Mouse (Mus musculus) stomach, embryonic 15.5 days (tissue): ENCODE data around the gene Pou2f1. TPM values are rescaled to one million over a fixed set of nuclear protein-coding genes. Genes with fewer than 3 reads are reported as not detected.

ENCODE experiments used
- ATAC-seq: fragments of 200-750 bp; cut with Nextera tagmentation; 2 replicates; pipeline ENCODE4 v1.8.0; 2017; ENCODE audit warnings: low read depth, moderate number of reproducible peaks, moderate TSS enrichment; ENCODE audit not compliant: insufficient read depth, low FRiP score
- H3K27ac ChIP-seq: fragments of 300-500 bp; sonication (generic); 2 replicates; pipeline ENCODE4 v1.5.1; 2015; ENCODE audit warnings: mild to moderate bottlenecking, inconsistent platforms
- H3K27me3 ChIP-seq: fragments of 300-500 bp; sonication (generic); replicated peaks from 2 replicates; pipeline ENCODE4 v1.6.1; 2015; ENCODE audit warnings: inconsistent platforms
- H3K36me3 ChIP-seq: fragments of 300-500 bp; sonication (generic); 2 replicates; pipeline ENCODE4 v1.6.1; 2015; ENCODE audit warnings: inconsistent platforms
- H3K4me1 ChIP-seq: fragments of 300-500 bp; sonication (generic); 2 replicates; pipeline ENCODE4 v1.6.1; 2015; ENCODE audit warnings: inconsistent platforms
- H3K4me2 ChIP-seq: fragments of 300-500 bp; sonication (generic); 2 replicates; pipeline ENCODE4 v1.6.1; 2015; ENCODE audit warnings: mild to moderate bottlenecking, inconsistent platforms
- H3K4me3 ChIP-seq: fragments of 300-500 bp; sonication (generic); replicated peaks from 2 replicates; pipeline ENCODE4 v1.5.1; 2015; ENCODE audit warnings: inconsistent platforms
- H3K9ac ChIP-seq: fragments of 300-500 bp; sonication (generic); 2 replicates; pipeline ENCODE4 v1.6.1; 2015; ENCODE audit warnings: inconsistent platforms
- H3K9me3 ChIP-seq: fragments of 300-500 bp; sonication (generic); 2 replicates; pipeline ENCODE4 v1.6.1; 2016; ENCODE audit warnings: inconsistent platforms
- whole genome bisulfite sequencing: fragments of 180-500 bp; shearing (Covaris S2); methylation state at CpG from one replicate; pipeline ENCODE4 v1.1.7; 2015; 5-methylcytosine and 5-hydroxymethylcytosine counted together
- polyA plus RNA-seq: library from polyadenylated mRNA; unstranded; fragments of >200 nt; fragmentation: Nextera tagmentation; extraction: Ambion mirVana; gene quantifications from 2 replicates; pipeline ENCODE4 v1.2.1, GENCODE M21; 2015

The Pou2f1 gene
- 9.9 and 12.0 TPM in 2 replicates for polyA plus RNA-seq

- ATAC-seq = peak; percentile 91
- Histone ChIP-seq H3K4me2 (peak within 1 kb of the TSS; percentile 96), H3K27ac (peak within 1 kb of the TSS; percentile 84), H3K4me1 (peaks cover 7% of the 10 kb centered on the region; the same call in 1 of the 2 replicates), H3K36me3 (no peaks in the 10 kb centered on the region), H3K27me3 (no peaks in the 10 kb centered on the region), H3K4me3 (peak within 1 kb of the TSS; percentile 93), H3K9ac (peak within 1 kb of the TSS; percentile 93), H3K9me3 (no peaks in the 10 kb centered on the region)
- under 1% methylated on average over 57 of the region's 61 CpGs for WGBS
Observed at GRCm38 (mm10) chr1:166002520-166003155, at the start of gene Pou2f1. TSS of gene Pou2f1 (minus strand) at chr1:166002678.

DNA sequence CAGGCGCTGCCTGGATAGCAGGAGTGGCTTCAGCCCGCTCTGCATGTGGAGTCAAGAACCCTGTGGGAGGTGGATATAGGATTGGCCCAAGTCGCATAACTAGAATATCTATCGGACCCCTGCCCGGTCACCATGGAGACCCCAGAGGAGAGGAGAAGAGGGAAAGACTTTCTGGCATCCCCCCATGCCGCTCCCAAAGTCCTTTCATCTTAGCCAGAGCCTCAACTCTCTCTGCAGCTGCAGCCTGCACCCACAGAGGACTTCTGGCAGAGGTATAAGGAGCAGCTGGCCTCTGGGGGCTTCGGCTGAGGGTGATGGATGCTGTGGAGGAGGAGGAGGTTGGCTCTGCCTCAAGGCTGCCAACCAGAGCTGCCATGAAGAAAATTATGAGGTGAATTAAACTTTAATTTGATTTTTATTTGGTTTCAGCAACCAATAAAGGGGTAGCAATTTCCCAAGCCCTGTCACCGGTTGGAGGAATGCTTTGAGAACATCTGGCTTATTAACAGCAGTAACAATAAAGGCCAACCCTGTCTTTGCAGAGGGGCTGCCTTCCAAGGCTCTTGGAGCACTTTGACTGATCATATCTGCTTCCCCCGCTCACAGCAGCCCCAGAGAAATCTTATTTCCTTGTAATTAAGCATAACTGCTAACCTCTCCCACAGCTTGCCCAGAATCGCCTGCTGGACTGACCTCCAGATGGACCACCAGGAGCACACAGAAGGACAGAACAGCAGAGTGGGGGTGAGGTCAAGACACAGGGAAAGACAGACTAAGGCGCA, 46.8 kb upstream of the Pou2f1 start:
- WGBS = 20% methylated on average over 11 of the region's 11 CpGs
- peak; percentile 21; the same call in 1 of the 2 replicates for ATAC-seq
- Histone ChIP-seq H3K9ac (no peak overlapping the region), H3K27me3 (no peaks in the 10 kb centered on the region), H3K4me3 (peak overlapping the region; percentile 41), H3K36me3 (no peaks in the 10 kb centered on the region), H3K4me1 (peaks cover 6% of the 10 kb centered on the region; the same call in 1 of the 2 replicates), H3K9me3 (no peaks in the 10 kb centered on the region), H3K27ac (no peak overlapping the region), H3K4me2 (peak overlapping the region; percentile 94)

GRCm38 (mm10) chr1:166048230-166048911, 45.9 kb upstream of the Pou2f1 start:
- ATAC-seq = no peak
- no peak overlapping the region for H3K9ac ChIP-seq
- 1% methylated on average over 23 of the region's 23 CpGs for WGBS

DNA sequence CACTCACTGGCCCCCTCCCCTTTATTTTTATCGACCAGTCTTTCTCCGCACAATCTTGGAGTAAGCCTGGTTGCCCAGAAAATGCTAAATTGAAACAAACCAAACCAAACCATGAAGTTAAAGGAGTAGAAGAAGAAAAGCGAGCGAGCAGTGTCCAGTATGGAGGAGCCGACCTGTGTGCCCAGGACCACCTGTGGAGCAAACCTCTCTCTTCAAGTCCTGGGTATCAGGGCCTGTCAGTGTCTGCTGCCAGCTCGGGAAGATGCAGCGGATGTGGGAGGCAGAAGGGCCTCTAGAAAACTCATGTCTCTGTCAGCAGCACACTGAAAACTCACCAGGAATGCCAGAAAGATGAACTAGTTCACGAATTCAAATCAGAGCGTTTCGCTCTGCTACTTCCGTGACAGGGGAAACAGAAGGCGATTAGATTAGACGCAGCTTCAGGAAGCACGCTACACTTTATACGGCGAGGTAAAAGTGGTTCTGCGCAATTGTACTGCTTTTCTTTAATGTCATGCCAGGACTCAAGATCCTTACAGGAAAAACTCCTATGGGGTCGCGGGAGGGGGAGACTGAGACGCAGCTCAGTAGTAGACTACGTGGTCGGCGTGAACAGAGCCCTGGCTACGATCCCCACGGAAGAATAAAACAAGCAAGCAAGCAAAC, 45.2 kb upstream of the Pou2f1 start:
- no peaks in the 10 kb centered on the region for H3K9me3 ChIP-seq
- no peak overlapping the region for H3K27ac ChIP-seq
- no peak overlapping the region for H3K9ac ChIP-seq
- H3K4me1 ChIP-seq = peaks cover 6% of the 10 kb centered on the region; the same call in 1 of the 2 replicates
- peak overlapping the region; percentile 41 for H3K4me3 ChIP-seq
- H3K4me2 ChIP-seq = peak overlapping the region; percentile 94
- H3K27me3 ChIP-seq = no peaks in the 10 kb centered on the region
- no peaks in the 10 kb centered on the region for H3K36me3 ChIP-seq
- 7% methylated on average over 25 of the region's 25 CpGs for WGBS
- no peak for ATAC-seq

More at GRCm38 (mm10) chr1:166048230-166048911, 45.9 kb upstream of the Pou2f1 start:
- Histone ChIP-seq H3K27ac (no peak overlapping the region), H3K9me3 (no peaks in the 10 kb centered on the region), H3K4me2 (peak overlapping the region; percentile 94), H3K36me3 (no peaks in the 10 kb centered on the region), H3K27me3 (no peaks in the 10 kb centered on the region), H3K4me3 (peak overlapping the region; percentile 41), H3K4me1 (peaks cover 6% of the 10 kb centered on the region; the same call in 1 of the 2 replicates)

GRCm38 (mm10) chr1:166045894-166046197, 43.4 kb upstream of the Pou2f1 start:
- Histone ChIP-seq H3K9me3 (no peaks in the 10 kb centered on the region), H3K9ac (no peak overlapping the region), H3K36me3 (no peaks in the 10 kb centered on the region), H3K4me1 (peaks cover 6% of the 10 kb centered on the region; the same call in 1 of the 2 replicates), H3K27me3 (no peaks in the 10 kb centered on the region), H3K4me2 (peak overlapping the region; percentile 39), H3K27ac (peak overlapping the region; percentile 67), H3K4me3 (no peak overlapping the region)
- no peak for ATAC-seq
- 52% methylated on average over 4 of the region's 4 CpGs for WGBS

- H3K4me2 ChIP-seq = peak overlapping the region; percentile 39
- H3K36me3 ChIP-seq = no peaks in the 10 kb centered on the region
- H3K9ac ChIP-seq = no peak overlapping the region
- H3K9me3 ChIP-seq = no peaks in the 10 kb centered on the region
- peaks cover 6% of the 10 kb centered on the region; the same call in 1 of the 2 replicates for H3K4me1 ChIP-seq
- H3K27ac ChIP-seq = peak overlapping the region; percentile 67
- 42% methylated on average over 14 of the region's 14 CpGs for WGBS
- ATAC-seq = no peak; the same call in 1 of the 2 replicates
- H3K27me3 ChIP-seq = no peaks in the 10 kb centered on the region
- no peak overlapping the region for H3K4me3 ChIP-seq
Observed at GRCm38 (mm10) chr1:166045060-166045893, 42.8 kb upstream of the Pou2f1 start.

- no peak for ATAC-seq
Observed at GRCm38 (mm10) chr1:166043451-166044149, 41.1 kb upstream of the Pou2f1 start.

GRCm38 (mm10) chr1:166041501-166041900, 39.0 kb upstream of the Pou2f1 start:
- no peak overlapping the region for H3K9ac ChIP-seq
- H3K9me3 ChIP-seq = no peaks in the 10 kb centered on the region
- H3K27ac ChIP-seq = no peak overlapping the region
- no peaks in the 10 kb centered on the region for H3K36me3 ChIP-seq
- H3K4me1 ChIP-seq = peaks cover 4% of the 10 kb centered on the region; the same call in 1 of the 2 replicates
- H3K4me3 ChIP-seq = no peak overlapping the region
- whole genome bisulfite sequencing = 53% methylated on average over 1 of the region's 1 CpGs
- no peak overlapping the region for H3K4me2 ChIP-seq
- H3K27me3 ChIP-seq = no peaks in the 10 kb centered on the region
- ATAC-seq = no peak

More at GRCm38 (mm10) chr1:166043451-166044149, 41.1 kb upstream of the Pou2f1 start:
- Histone ChIP-seq H3K36me3 (no peaks in the 10 kb centered on the region), H3K4me3 (no peak overlapping the region), H3K9ac (no peak overlapping the region), H3K27ac (no peak overlapping the region), H3K4me2 (no peak overlapping the region), H3K27me3 (no peaks in the 10 kb centered on the region), H3K9me3 (no peaks in the 10 kb centered on the region), H3K4me1 (peaks cover 4% of the 10 kb centered on the region; the same call in 1 of the 2 replicates)
- 70% methylated on average over 21 of the region's 21 CpGs for WGBS

- Histone ChIP-seq H3K4me2 (no peak overlapping the region), H3K36me3 (no peaks in the 10 kb centered on the region), H3K9me3 (no peaks in the 10 kb centered on the region), H3K27ac (no peak overlapping the region), H3K27me3 (no peaks in the 10 kb centered on the region), H3K4me3 (no peak overlapping the region), H3K9ac (no peak overlapping the region), H3K4me1 (no peaks in the 10 kb centered on the region)
- no peak for ATAC-seq
- 83% methylated on average over 2 of the region's 2 CpGs for WGBS
Observed at GRCm38 (mm10) chr1:166038731-166039332, 36.4 kb upstream of the Pou2f1 start.

GRCm38 (mm10) chr1:166035045-166035444, 32.6 kb upstream of the Pou2f1 start:
- H3K4me2 ChIP-seq = no peak overlapping the region
- no peak overlapping the region for H3K27ac ChIP-seq
- H3K4me3 ChIP-seq = no peak overlapping the region
- no peaks in the 10 kb centered on the region for H3K9me3 ChIP-seq
- H3K4me1 ChIP-seq = no peaks in the 10 kb centered on the region
- 55% methylated on average over 5 of the region's 5 CpGs for WGBS
- no peaks in the 10 kb centered on the region for H3K36me3 ChIP-seq
- no peaks in the 10 kb centered on the region for H3K27me3 ChIP-seq
- H3K9ac ChIP-seq = no peak overlapping the region
- no peak for ATAC-seq
